Mouse (Mus musculus): ENCODE measurements around the gene Adamtsl1.

Adamtsl1 gene

GRCm38 (mm10) chr4:85920474-85920873 is 406.5 kb downstream of the Adamtsl1 start:
- DNase-seq (ENCODE audit: low read depth, low spot score), result no peak

- no peak for DNase-seq (ENCODE audit: low read depth, low spot score)
Observed at GRCm38 (mm10) chr4:85922741-85923140, 408.8 kb downstream of the Adamtsl1 start.

DNA sequence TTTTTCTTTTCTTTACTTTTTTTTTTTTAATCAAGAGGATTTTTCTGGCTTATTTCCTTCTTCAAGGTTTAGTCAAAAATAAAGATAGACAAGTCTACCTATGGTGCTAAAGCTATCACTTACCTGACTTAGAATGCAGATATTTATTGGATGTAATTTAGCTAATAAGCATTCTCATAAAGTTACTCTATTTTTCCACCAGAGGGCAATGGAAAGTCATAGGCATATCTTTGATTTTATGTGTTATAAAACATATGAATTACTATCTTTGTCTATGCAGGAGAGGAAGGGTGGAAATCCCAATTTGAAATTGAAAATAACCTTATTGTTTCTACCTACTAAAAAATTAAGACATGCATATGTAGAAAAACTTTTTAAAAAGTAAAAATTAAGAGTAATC is 418.2 kb downstream of the Adamtsl1 start:
- DNase-seq (ENCODE audit: low read depth, low spot score), result no peak

DNA sequence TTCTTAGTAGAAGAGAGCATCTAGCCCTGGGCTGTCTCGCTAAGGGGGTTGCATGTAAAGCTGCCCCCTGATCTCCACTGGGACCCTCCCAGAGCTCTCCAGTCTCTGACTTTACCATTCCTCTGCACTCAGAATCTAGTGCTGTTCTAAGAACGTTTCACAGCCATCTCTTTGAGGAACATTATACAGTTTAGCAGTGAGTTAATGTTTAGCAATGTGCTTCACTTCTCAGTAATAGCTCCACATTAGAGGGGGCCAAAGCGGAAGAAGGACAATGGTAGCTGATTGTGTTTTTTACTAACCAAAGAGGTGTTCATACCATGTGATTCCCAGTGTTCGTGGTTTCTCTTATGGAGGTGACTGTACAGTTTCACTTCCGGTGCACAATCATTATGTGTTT is 425.5 kb downstream of the Adamtsl1 start:
- DNase-seq (ENCODE audit: low read depth, low spot score), result no peak

DNA sequence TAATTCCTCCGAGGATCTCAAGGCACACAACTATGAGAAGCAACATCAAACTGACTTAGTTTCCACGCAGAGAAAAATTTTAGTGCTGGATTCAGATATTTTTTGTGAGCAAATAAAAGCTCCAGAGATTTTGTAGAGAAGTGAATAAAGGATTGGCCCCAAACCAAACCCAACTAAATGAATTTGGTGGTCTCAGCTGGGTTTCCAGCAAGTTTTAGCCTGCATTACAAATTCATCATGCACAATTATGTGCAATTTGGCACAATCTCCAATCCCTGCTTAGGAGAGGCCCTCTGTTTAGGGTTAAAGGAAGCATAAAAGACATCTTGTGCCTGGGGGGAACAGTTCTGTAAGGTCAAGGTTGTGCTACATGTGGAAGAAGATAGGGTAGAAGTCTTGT is 427.9 kb downstream of the Adamtsl1 start:
- DNase-seq (ENCODE audit: low read depth, low spot score), result no peak

GRCm38 (mm10) chr4:85953590-85953989 is 439.6 kb downstream of the Adamtsl1 start:
- DNase-seq (ENCODE audit: low read depth, low spot score), result no peak

GRCm38 (mm10) chr4:85955387-85955786 is 441.4 kb downstream of the Adamtsl1 start:
- no peak for DNase-seq (ENCODE audit: low read depth, low spot score)

- no peak for DNase-seq (ENCODE audit: low read depth, low spot score)
Observed at GRCm38 (mm10) chr4:85957266-85957665, 443.3 kb downstream of the Adamtsl1 start.

GRCm38 (mm10) chr4:85957879-85958278 is 443.9 kb downstream of the Adamtsl1 start:
- DNase-seq (ENCODE audit: low read depth, low spot score), result no peak

DNA sequence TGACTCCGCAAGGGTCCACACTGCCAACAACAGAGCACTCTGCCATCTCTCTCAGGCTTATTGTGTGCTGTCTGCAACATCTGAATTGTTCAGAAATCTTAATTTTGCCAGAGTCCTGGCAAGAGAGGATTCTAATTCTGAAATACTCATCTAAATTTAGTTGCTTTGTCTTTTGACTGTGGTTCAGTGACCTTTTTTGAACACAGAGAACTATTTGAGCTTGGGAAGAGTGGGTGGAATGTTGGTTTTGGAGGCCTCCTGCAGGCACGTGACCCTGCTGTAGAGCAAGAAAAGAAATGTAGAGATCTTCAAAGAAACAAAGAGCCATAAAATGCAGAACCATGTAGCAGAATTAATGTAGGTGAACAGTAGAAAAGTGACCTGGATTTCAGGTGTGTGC is 445.0 kb downstream of the Adamtsl1 start:
- DNase-seq (ENCODE audit: low read depth, low spot score), result no peak

- no peak for DNase-seq (ENCODE audit: low read depth, low spot score)
Observed at GRCm38 (mm10) chr4:85976188-85976587, 462.2 kb downstream of the Adamtsl1 start.

- DNase-seq (ENCODE audit: low read depth, low spot score), result no peak
Observed at GRCm38 (mm10) chr4:85979206-85979605, 465.2 kb downstream of the Adamtsl1 start.

- DNase-seq (ENCODE audit: low read depth, low spot score), result no peak
Observed at GRCm38 (mm10) chr4:86006596-86006995, 492.6 kb downstream of the Adamtsl1 start.

- no peak for DNase-seq (ENCODE audit: low read depth, low spot score)
Observed at GRCm38 (mm10) chr4:86013640-86014039, 499.7 kb downstream of the Adamtsl1 start.

DNA sequence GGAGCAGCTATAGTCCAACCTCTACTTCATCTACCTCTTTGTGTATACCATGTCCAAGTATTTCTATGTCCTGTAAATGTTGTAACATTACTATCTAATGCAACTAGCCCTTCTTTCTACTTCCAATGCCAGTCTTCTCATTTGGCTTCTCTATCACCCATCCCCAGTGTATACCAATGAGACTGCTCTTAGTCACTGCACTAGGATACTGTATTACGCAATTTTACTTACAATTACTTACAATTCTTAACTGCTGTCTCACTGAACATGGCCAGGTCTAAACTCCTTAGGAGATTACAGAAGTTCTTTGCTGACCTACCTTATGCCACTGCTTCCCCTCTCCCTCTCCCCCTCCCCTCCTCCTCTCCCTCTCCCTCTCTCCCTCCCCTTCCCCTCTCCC is 505.0 kb downstream of the Adamtsl1 start:
- no peak for DNase-seq (ENCODE audit: low read depth, low spot score)

- no peak for DNase-seq (ENCODE audit: low read depth, low spot score)
Observed at GRCm38 (mm10) chr4:86019586-86019985, 505.6 kb downstream of the Adamtsl1 start.

DNA sequence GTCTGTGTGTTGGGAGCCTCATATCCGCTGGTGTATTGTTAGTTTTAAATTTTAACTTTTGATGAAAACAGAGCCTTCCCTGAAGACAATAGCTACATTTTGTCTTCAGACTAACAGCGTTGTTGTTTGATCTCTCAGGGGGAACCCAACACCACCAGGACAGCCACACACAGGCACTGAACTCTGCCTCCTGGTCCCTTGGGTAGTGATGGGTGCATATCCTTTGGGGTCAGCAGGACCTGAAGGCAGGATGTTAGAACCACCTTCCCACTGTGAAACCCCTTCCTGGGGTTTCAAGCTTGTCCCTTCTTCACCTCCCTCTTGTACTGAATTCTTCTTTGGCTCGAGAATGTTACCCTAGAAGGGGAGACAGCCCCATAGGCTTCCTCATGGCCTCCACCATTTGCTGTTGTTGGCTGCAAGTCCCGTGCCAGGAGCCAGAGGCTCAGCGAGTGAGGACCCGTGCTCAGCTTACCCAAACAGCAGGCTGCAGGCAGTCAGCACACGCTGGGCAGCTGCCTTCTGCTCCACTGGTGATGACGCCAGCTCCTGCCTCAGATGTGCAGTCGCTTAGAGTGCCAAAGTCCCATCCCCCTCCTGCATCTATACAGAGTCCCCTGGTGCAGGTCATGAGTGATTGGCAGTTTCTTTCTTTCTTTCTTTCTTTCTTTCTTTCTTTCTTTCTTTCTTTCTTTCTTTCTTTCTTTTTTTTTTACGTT is 506.6 kb downstream of the Adamtsl1 start:
- DNase-seq (ENCODE audit: low read depth, low spot score), result no peak

DNA sequence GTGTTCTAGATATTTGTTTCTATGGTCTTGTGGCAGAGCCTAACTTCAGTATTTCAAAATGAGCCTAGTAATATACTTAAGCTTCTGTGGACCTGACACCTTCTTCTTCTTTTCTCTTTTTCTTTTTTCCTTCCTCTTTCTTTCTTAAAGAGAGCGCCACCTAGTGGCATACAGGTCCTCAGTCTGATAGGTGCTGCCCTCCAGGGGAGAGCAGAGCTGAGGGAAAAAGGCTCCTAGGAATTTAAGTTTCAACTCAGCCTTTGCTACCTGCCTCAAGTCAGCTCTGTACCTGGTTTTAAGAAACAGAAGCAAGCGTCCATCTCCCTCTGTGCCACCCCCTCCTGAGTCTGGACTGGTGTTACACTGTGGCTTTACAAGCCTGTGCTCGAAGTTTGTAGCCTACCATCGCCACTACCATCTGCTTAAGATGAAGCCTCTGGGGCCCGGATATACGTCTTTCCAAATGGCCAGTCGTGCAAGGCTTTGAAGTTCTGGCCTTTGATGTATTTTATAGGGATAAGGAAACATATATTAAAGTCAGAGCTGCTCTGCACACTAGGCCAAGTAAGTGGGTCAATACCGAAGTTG is 510.7 kb downstream of the Adamtsl1 start:
- DNase-seq (ENCODE audit: low read depth, low spot score), result peak; percentile 59

GRCm38 (mm10) chr4:86029486-86029885 is 515.5 kb downstream of the Adamtsl1 start:
- no peak for DNase-seq (ENCODE audit: low read depth, low spot score)

- DNase-seq (ENCODE audit: low read depth, low spot score), result no peak
Observed at GRCm38 (mm10) chr4:86030208-86030607, 516.2 kb downstream of the Adamtsl1 start.

DNA sequence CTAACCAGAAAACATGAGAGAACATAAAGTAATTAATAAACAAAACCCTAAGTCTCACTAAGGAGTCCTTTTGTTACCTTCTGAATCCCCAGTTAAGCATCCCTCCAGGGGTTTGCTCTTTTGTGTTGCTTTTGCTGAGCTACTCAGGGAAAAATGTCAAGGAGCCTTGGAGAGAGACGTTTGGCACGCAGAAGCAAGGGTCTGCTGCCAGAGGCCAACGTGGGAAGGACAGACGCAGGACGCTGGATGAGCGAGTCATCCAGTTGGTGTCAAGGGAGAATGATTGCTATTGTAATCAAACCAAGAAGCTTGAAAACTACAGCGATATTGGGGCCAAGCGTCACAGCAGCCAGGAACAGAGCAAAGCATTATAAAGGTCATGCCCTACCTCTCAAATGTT is 517.1 kb downstream of the Adamtsl1 start:
- no peak for DNase-seq (ENCODE audit: low read depth, low spot score)

- DNase-seq (ENCODE audit: low read depth, low spot score), result no peak
Observed at GRCm38 (mm10) chr4:86040921-86041320, 526.9 kb downstream of the Adamtsl1 start.

DNA sequence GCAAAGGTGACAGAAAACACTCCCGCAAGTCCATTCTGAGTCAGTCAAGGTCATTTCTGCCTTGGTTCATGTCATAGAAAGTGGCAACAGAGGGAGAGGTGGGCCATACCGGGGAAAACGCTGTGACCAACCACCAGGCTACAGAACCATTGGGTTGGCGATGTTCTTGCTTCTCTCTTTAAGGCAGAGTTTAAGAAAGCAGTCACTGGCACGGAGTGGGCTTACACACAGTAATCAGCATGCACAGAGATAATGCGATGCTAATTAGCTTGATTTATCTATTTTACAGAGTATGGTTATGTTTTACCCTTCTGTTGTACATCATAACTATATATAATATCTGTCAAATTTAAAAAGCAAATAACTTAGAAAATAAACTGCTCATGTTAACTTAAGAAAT is 531.5 kb downstream of the Adamtsl1 start:
- DNase-seq (ENCODE audit: low read depth, low spot score), result no peak

DNA sequence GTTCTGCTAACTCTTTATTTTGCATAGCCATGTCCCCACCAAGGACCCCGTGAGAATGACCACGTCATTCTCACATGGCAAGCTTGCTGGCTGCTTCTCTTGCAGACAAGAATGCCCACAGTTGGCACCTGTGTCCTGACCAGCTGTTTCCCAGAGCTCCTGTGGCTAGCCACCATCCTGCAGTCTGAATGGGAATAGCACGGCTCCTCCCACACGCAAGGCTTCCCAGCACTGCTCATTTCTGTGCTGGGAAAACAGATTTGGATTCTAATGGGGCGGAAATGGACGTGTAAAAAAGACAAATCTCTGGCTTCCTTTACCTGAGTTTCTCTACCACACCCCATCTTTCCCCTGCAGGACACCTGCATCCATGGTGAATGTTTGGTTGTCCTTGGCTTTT is 531.9 kb downstream of the Adamtsl1 start:
- DNase-seq (ENCODE audit: low read depth, low spot score), result no peak
